Mouse (Mus musculus) small intestine, adult 2 months (tissue): Measurements from ENCODE around the gene Olfr30.

Experiments
- CTCF ChIP-seq: fragments of 200-500 bp; IDR thresholded peaks from 2 replicates; pipeline ENCODE4 v1.5.1; 2012; ENCODE audit warnings: low read depth, mild to moderate bottlenecking, control low read depth, inconsistent platforms, low read length, moderate library complexity, mixed read lengths; ENCODE audit not compliant: insufficient replicate concordance, insufficient read length; ENCODE audit errors: extremely low read depth
- POLR2A ChIP-seq: fragments of 200-500 bp; IDR thresholded peaks from 2 replicates; pipeline ENCODE4 v1.6.1; 2012; ENCODE audit warnings: low read depth, mild to moderate bottlenecking, control low read depth, inconsistent platforms, low read length, moderate library complexity

DNA sequence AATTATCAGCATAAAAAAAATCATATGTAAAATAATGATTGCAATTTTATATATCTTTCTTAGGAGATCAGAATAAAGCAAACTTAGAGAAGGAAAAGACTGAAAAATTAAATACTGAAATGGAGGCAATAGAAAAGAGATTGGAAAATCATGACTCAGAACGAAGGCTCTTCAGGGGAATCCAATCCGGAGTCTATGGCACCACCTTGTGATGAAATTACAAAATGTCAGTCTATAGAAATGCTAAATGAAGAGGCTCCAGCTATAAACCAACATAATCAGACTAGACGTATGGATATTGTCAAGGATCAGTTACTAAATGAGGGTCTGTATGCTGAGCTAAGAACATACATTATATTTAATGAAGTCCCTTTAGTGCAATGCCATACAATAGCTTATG lies 37.2 kb upstream of the Olfr30 start:
- TF ChIP-seq CTCF = no peak
- TF ChIP-seq POLR2A = no peak
